Mouse (Mus musculus): ENCODE results near the gene Rhbdd1.

DNA sequence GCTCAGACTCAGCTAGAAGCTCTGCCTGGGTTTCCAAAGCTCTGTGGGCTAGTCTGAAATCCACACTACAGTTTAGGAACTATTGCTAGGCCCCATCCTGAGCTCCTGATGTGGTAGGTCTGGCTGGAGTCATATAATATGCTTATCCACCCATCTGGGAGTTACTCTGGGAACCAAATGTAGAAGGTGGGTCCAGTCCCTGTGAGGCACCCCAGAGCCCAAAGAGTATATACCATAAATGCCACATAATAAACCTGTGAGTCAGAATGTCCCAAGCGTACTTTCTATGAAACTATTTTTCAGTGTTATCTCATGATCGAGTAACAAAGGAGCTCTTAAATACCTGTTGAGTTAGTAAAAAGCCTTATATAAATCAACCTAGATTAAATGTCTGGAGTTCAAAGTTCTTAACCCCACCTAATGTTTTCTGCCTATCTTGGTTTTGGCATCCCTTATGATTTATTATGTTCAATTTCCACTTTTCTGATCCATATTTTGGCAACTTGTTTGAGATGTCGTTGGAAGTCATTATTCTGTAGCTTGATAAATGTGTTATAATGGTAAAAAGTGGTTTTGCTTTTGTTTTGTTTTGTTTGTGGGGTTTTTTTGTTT is 98.3 kb downstream of the Rhbdd1 start:
- TF ChIP-seq TAL1 (IDR thresholded peaks at IDR 0.05; ENCODE audit: low read length) (no peak), GATA1 (IDR thresholded peaks at IDR 0.05; ENCODE audit: low read length) (no peak)
